8 mouse cellular contexts compared by ENCODE assay signal in the genomic region with DNA sequence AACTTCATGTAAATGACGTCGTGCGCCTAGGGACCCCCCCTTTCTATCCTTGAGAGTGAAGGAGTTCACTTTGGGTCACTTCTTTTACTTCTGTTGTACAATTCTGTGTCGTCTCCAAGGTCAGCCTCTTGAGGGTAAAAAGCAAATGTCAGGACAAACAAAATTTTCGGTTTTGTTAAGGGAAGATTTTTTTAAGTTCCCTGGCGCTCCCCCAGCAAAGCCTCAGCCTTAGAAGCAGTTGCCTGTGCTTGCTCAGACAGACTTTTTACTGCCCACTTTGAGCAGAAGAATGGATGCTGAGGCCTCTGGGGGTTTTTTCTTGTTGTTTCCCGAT. TPM values are rescaled to one million over a fixed set of nuclear protein-coding genes. Genes with fewer than 3 reads are reported as not detected.
DNase-seq lines count a peak whose midpoint lies in the region; ATAC-seq and TF ChIP-seq lines count a peak whose summit lies in the region.

No protein-coding gene starts in this region.

- no peak for TF ChIP-seq CTCF in cortical plate, adult 2 months (IDR thresholded peaks at IDR 0.05; ENCODE audit: extremely low read depth, insufficient read depth, low read length)

- H3K4me1 ChIP-seq in kidney, embryonic 14.5 days (ENCODE audit: control insufficient read depth, insufficient read depth, low read length) = peaks cover 32% of the 10 kb centered on the region
- H3K4me1 ChIP-seq in cortical plate, adult 2 months (ENCODE audit: control insufficient read depth, insufficient read depth, low read length) = peaks cover 10% of the 10 kb centered on the region

- H3K4me3 ChIP-seq in kidney, embryonic 14.5 days (ENCODE audit: low read length) = peak overlapping the region; percentile 89
- peak overlapping the region; percentile 78 for H3K4me3 ChIP-seq in cortical plate, adult 2 months (ENCODE audit: insufficient read depth, low read length)

- WGBS in kidney, embryonic 14.5 days = 2% methylated on average over 7 of the region's 7 CpGs

- peak overlapping the region; percentile 90 for H3K9ac ChIP-seq in kidney, embryonic 14.5 days (ENCODE audit: low read depth, low read length)

- H3K27me3 ChIP-seq in kidney, embryonic 14.5 days (ENCODE audit: control insufficient read depth, insufficient read depth, low read length) = 0 out of 2 replicates have a peak, but pooled peaks cover 3% of the 10 kb centered on the region

- H3K36me3 ChIP-seq in kidney, embryonic 14.5 days (ENCODE audit: control insufficient read depth, insufficient read depth, low read length) = no peaks in the 10 kb centered on the region

- ATAC-seq in kidney, embryonic 14.5 days (ENCODE audit: low FRiP score, low TSS enrichment) = no peak
- ATAC-seq in inflammation-experienced regulatory T-cells, adult 6 months = peak; percentile 11
- peak; percentile 1; the same call in 1 of the 2 replicates for ATAC-seq in megakaryocyte-erythroid progenitor cell, adult 5-6 weeks (replicated peaks; ENCODE audit: low FRiP score, low TSS enrichment, poor library complexity, severe bottlenecking)

- H3K9me3 ChIP-seq in kidney, embryonic 14.5 days (ENCODE audit: control insufficient read depth, low read length) = no peaks in the 10 kb centered on the region

- intact Hi-C loops in left cerebral cortex, postnatal 14 days (cut with DNase I) = loop anchor here (2.0 kb wide), 1 partner anchor 71 kb away; no protein-coding TSS in a partner anchor

- H3K27ac ChIP-seq in kidney, embryonic 14.5 days (ENCODE audit: low read depth, low read length) = 0 out of 2 replicates have a peak overlapping the region, but pooled peaks have one; percentile 11
- 0 out of 2 replicates have a peak overlapping the region, but pooled peaks have one; percentile 61 for H3K27ac ChIP-seq in cortical plate, adult 2 months (ENCODE audit: insufficient read depth, low read length)

- H3K4me2 ChIP-seq in kidney, embryonic 14.5 days (replicated peaks; ENCODE audit: low read depth, low read length) = peak overlapping the region; percentile 96

- no peak for DNase-seq in kidney, adult 11 months
- DNase-seq in frontal cortex, postnatal 10 days (ENCODE audit: low spot score in 2 of 2) = no peak
- no peak for DNase-seq in ovary, postnatal 36 days (ENCODE audit: low spot score)
- no peak for DNase-seq in left cerebral cortex, postnatal 14 days (ENCODE audit: low spot score in 2 of 2)

- TF ChIP-seq POLR2A in cortical plate, adult 2 months (IDR thresholded peaks at IDR 0.05; ENCODE audit: extremely low read depth, insufficient read depth, low read length) = no peak

RNA-seq across cellular contexts. Expression of a gene that starts 0.7 kb away (rescaled TPM):
- polyA plus RNA-seq in kidney, embryonic 14.5 days (2014; fragmentation: Nextera tagmentation; extraction: Ambion mirVana) = 10.8 and 15.4 TPM in 2 replicates
- 139 and 140 TPM in 2 replicates for polyA plus RNA-seq in cortical plate, adult 2 months (2012; rRNA removed)
- 10 to 100 TPM in 2 of 3 experiments, 1 to 10 TPM in 1; 7.5 to 12.9 (median 11.8) TPM for polyA plus RNA-seq in inflammation-experienced regulatory T-cells, adult 6 months (2017; shearing (Covaris generic))
- total RNA-seq in megakaryocyte-erythroid progenitor cell, adult 5-6 weeks (2014; fragmentation: Nextera tagmentation) = 45.6 and 50.2 TPM in 2 replicates
- total RNA-seq in megakaryocyte-erythroid progenitor cell, adult 5-6 weeks (2017) = 14.2 and 23.2 TPM in 2 replicates
- 100 to 1,000 TPM; 217 to 226 TPM for total RNA-seq in left cerebral cortex, postnatal 14 days (2021)

RNA-seq across cellular contexts. Expression of a gene that starts 21.0 kb away (rescaled TPM):
- polyA plus RNA-seq in kidney, embryonic 14.5 days (2014; fragmentation: Nextera tagmentation; extraction: Ambion mirVana) = 124 and 166 TPM in 2 replicates
- 6.7 and 7.3 TPM in 2 replicates for polyA plus RNA-seq in cortical plate, adult 2 months (2012; rRNA removed)
- 1 to 10 TPM in 2 of 3 experiments, not detected in 1; 1.6 to 3.8 TPM for polyA plus RNA-seq in inflammation-experienced regulatory T-cells, adult 6 months (2017; shearing (Covaris generic))
- 0.24 and 1.1 TPM in 2 replicates for total RNA-seq in megakaryocyte-erythroid progenitor cell, adult 5-6 weeks (2014; fragmentation: Nextera tagmentation)
- 2.0 and 2.7 TPM in 2 replicates for total RNA-seq in megakaryocyte-erythroid progenitor cell, adult 5-6 weeks (2017)
- total RNA-seq in left cerebral cortex, postnatal 14 days (2021) = 1 to 10 TPM; 8.8 to 8.9 TPM

Comparison
In these comparisons a context has a peak if more than half of its experiments do, and no peak if none do; other contexts are left out.
1. RNA of a gene that starts 21.0 kb away (polyA plus RNA-seq): 124 to 166 TPM in kidney, embryonic 14.5 days; 6.7 to 7.3 TPM in cortical plate, adult 2 months and 1.6 to 3.8 TPM in inflammation-experienced regulatory T-cells, adult 6 months; every median in the first group is over 10 times any median in the second.